8 mouse cellular contexts compared by ENCODE assay signal in the genomic region with DNA sequence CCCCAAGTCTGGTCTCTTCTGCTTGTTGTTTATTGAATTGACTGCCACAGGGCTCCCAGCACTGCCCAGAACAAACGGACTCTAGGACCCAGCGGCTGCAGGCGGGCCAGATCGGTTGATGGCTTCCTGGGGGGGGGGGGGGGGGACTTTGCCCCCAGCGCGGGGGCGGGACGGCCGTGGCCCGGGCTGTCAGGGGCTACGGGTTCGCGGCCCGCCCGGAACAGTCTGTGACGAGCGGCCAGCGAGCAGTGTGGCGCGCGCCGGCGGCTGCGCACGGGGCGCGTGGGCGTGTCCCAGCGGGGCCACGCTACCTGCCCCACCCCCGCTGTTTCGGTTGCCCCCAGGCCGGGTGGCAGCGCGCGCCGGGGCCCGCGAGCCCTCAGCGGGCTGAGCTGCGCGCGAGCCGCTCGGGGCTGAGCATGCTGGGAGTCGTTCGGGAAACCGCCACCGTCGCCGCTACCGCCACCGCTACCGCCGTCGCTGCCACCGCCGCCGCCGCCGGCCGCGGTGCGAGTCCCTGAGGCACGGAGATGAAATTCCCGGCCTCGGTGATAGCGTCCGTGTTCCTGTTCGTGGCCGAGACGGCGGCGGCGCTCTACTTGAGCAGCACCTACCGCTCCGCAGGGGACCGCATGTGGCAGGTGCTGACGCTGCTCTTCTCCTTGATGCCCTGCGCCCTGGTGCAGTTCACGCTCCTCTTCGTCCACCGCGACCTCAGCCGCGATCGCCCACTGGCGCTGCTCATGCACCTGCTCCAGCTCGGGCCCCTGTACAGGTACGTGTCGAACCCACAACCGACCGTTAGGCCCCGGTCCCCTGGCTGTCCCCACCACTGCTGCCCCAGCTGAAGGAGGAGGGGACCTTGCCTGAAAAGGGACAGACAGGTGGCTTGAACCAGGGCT. TPM values are rescaled to one million over a fixed set of nuclear protein-coding genes. Genes with fewer than 3 reads are reported as not detected.
DNase-seq lines count a peak whose midpoint lies in the region; ATAC-seq lines count a peak whose summit lies in the region.

A gene (plus strand): TSS at position 297 of the 902 bp plus-strand sequence.

- no peaks in the 10 kb centered on the region for H3K9me3 ChIP-seq in hindbrain, embryonic 16.5 days (ENCODE audit: control insufficient read depth, low read length)

- H3K27ac ChIP-seq in hindbrain, embryonic 16.5 days (ENCODE audit: low read depth, low read length) = peak within 1 kb of the TSS; percentile 56

- H3K4me2 ChIP-seq in hindbrain, embryonic 16.5 days (ENCODE audit: low read length) = peak within 1 kb of the TSS; percentile 55

- WGBS in hindbrain, embryonic 16.5 days = 5% methylated on average over 56 of the region's 94 CpGs

- peak within 1 kb of the TSS; percentile 46 for H3K4me3 ChIP-seq in hindbrain, embryonic 16.5 days (ENCODE audit: low read length)

- peak; percentile 93 for ATAC-seq in hindbrain, embryonic 16.5 days
- ATAC-seq in megakaryocyte, adult 5-6 weeks (ENCODE audit: poor library complexity, severe bottlenecking) = peak; percentile 76

- intact Hi-C loops in left cerebral cortex, postnatal 10 days (cut with DNase I) = no loop called here

- peak within 1 kb of the TSS; percentile 66 for H3K9ac ChIP-seq in hindbrain, embryonic 16.5 days (ENCODE audit: low read depth, low read length)

- H3K27me3 ChIP-seq in hindbrain, embryonic 16.5 days (replicated peaks; ENCODE audit: control insufficient read depth, insufficient read depth, low read length) = no peaks in the 10 kb centered on the region

- no peaks in the 10 kb centered on the region for H3K4me1 ChIP-seq in hindbrain, embryonic 16.5 days (ENCODE audit: control insufficient read depth, insufficient read depth, low read depth, low read length)

- peak; percentile 63 for DNase-seq in ZHBTc4 (ENCODE audit: low read depth, low spot score)
- DNase-seq in cerebellum, postnatal 36 days = peak; percentile 68 to 75
- DNase-seq in gastrocnemius, adult 18-20 months (ENCODE audit: low spot score) = peak; percentile 14
- peak; percentile 7 to 65 for DNase-seq in left cerebral cortex, postnatal 10 days (ENCODE audit: extremely low spot score in 1 of 2, low spot score in 2 of 2)
- DNase-seq in right cerebral cortex, postnatal 10 days (ENCODE audit: low spot score in 2 of 2) = peak; percentile 48 to 52
- DNase-seq in urinary bladder, postnatal 14 days (ENCODE audit: low spot score) = peak; percentile 50

- H3K36me3 ChIP-seq in hindbrain, embryonic 16.5 days (ENCODE audit: control insufficient read depth, insufficient read depth, low read length) = no peaks in the 10 kb centered on the region

RNA-seq across cellular contexts. Expression of the gene that starts here (rescaled TPM):
- total RNA-seq in gastrocnemius, adult 18-20 months (2021) = 1 to 10 TPM; 4.7 to 6.5 TPM
- polyA plus RNA-seq in hindbrain, embryonic 16.5 days (2015; fragmentation: Nextera tagmentation; extraction: Ambion mirVana) = 5.7 TPM in 2 replicates
- 10 to 100 TPM; 12.7 to 13.6 TPM for total RNA-seq in left cerebral cortex, postnatal 10 days (2021)
- total RNA-seq in megakaryocyte, adult 5-6 weeks (2015) = 5.8 and 6.2 TPM in 2 replicates
- total RNA-seq in megakaryocyte, adult 5-6 weeks (2017) = 2.4 and 4.2 TPM in 2 replicates

Comparison
In these comparisons a context has a peak if more than half of its experiments do, and no peak if none do; other contexts are left out.
1. Peak in every context shown above with its lines: DNase-seq, ATAC-seq, H3K4me3 ChIP-seq and H3K27ac ChIP-seq.
2. DNase-seq: peak in every context shown above with its lines; median percentile 72 in cerebellum, postnatal 36 days; 63 in ZHBTc4; 50 in right cerebral cortex, postnatal 10 days; 50 in urinary bladder, postnatal 14 days; 36 in left cerebral cortex, postnatal 10 days; 14 in gastrocnemius, adult 18-20 months.